ENCODE assay signal across 10 mouse cellular contexts in the genomic region with DNA sequence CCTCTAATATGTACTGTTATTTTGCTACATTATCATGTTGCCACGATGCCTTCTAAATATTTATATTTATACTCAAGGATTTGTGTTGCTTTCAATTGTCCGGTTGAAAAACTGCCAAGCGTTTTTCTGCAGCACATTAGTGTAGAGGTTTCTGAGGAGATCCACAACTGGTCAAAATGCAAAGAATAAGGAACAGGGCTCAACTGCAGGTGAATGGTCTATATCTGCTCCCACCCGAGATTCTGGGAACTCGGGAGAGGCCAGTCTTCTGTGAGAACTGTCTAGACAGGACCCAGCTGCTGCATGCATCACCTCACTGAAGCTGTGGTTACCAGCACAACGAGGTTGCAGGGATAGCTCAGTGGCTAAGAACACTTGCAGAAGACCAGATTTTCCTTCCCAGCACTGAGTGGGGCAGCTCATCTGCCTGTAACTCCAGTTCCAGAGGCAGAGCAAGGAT. TPM values are rescaled to one million over a fixed set of nuclear protein-coding genes. Genes with fewer than 3 reads are reported as not detected.
DNase-seq lines count a peak whose midpoint lies in the region; ATAC-seq lines count a peak whose summit lies in the region.
"Had no signal": no experiment of that assay in that cellular context is flagged by ENCODE, and none has a peak within 500 bp of the region (broad histone marks: within the 10 kb centered on the region; RNA-seq: fewer than 3 reads in every experiment).

No protein-coding gene starts in this region.

- H3K4me2 ChIP-seq in forebrain, embryonic 16.5 days (ENCODE audit: low read length): no peak overlapping the region
- H3K4me2 ChIP-seq in neural tube, embryonic 15.5 days: no peak overlapping the region
- H3K4me2 ChIP-seq in embryonic facial prominence, embryonic 14.5 days (ENCODE audit: low read depth, low read length): no peak overlapping the region
- no peak overlapping the region for H3K4me2 ChIP-seq in midbrain, embryonic 14.5 days (ENCODE audit: low read length)
- H3K4me2 ChIP-seq: lung, embryonic 14.5 days had no signal

- no peak overlapping the region for H3K9ac ChIP-seq in forebrain, embryonic 16.5 days (replicated peaks; ENCODE audit: low read depth, low read length)
- no peak overlapping the region for H3K9ac ChIP-seq in neural tube, embryonic 15.5 days (replicated peaks)
- no peak overlapping the region for H3K9ac ChIP-seq in embryonic facial prominence, embryonic 14.5 days (ENCODE audit: low read depth, low read length)
- H3K9ac ChIP-seq in midbrain, embryonic 14.5 days (replicated peaks; ENCODE audit: low read length): no peak overlapping the region
- H3K9ac ChIP-seq: lung, embryonic 14.5 days had no signal

- WGBS in forebrain, embryonic 16.5 days: 52% methylated on average over 6 of the region's 6 CpGs
- 70% methylated on average over 6 of the region's 6 CpGs for WGBS in forebrain, embryonic 10.5 days
- 57% methylated on average over 6 of the region's 6 CpGs for WGBS in neural tube, embryonic 15.5 days
- 49% methylated on average over 6 of the region's 6 CpGs for WGBS in embryonic facial prominence, embryonic 14.5 days
- 61% methylated on average over 6 of the region's 6 CpGs for WGBS in midbrain, embryonic 14.5 days

- H3K27me3 ChIP-seq in forebrain, embryonic 16.5 days (replicated peaks; ENCODE audit: control insufficient read depth, insufficient read depth, low read length): no peaks in the 10 kb centered on the region
- H3K27me3 ChIP-seq in forebrain, embryonic 10.5 days (ENCODE audit: poor library complexity, severe bottlenecking): no peaks in the 10 kb centered on the region
- H3K27me3 ChIP-seq in neural tube, embryonic 15.5 days (replicated peaks): no peaks in the 10 kb centered on the region
- H3K27me3 ChIP-seq in embryonic facial prominence, embryonic 14.5 days (replicated peaks; ENCODE audit: control insufficient read depth, insufficient read depth, low read length): no peaks in the 10 kb centered on the region
- no peaks in the 10 kb centered on the region for H3K27me3 ChIP-seq in midbrain, embryonic 14.5 days (ENCODE audit: control insufficient read depth, insufficient read depth, low read length)

- no peaks in the 10 kb centered on the region; the same call in 1 of the 2 replicates for H3K36me3 ChIP-seq in forebrain, embryonic 16.5 days (ENCODE audit: control insufficient read depth, insufficient read depth)
- H3K36me3 ChIP-seq in forebrain, embryonic 10.5 days (replicated peaks): peaks cover 1% of the 10 kb centered on the region; the same call in 1 of the 2 replicates
- 0 out of 2 replicates have a peak, but pooled peaks cover under 1% of the 10 kb centered on the region for H3K36me3 ChIP-seq in neural tube, embryonic 15.5 days
- H3K36me3 ChIP-seq in embryonic facial prominence, embryonic 14.5 days (ENCODE audit: control insufficient read depth, insufficient read depth, low read length): peaks cover 2% of the 10 kb centered on the region; the same call in 1 of the 2 replicates
- peaks cover under 1% of the 10 kb centered on the region; the same call in 1 of the 2 replicates for H3K36me3 ChIP-seq in midbrain, embryonic 14.5 days (ENCODE audit: control insufficient read depth, insufficient read depth, low read length)

- ATAC-seq in forebrain, embryonic 16.5 days: no peak
- no peak for ATAC-seq in neural tube, embryonic 15.5 days (ENCODE audit: low FRiP score)
- no peak for ATAC-seq in embryonic facial prominence, embryonic 14.5 days (ENCODE audit: low read depth)
- no peak for ATAC-seq in midbrain, embryonic 14.5 days (ENCODE audit: low FRiP score, low TSS enrichment)

- H3K4me3 ChIP-seq in forebrain, embryonic 16.5 days (replicated peaks; ENCODE audit: low read length): no peak overlapping the region
- H3K4me3 ChIP-seq in forebrain, embryonic 10.5 days: no peak overlapping the region
- no peak overlapping the region for H3K4me3 ChIP-seq in neural tube, embryonic 15.5 days (replicated peaks)
- no peak overlapping the region for H3K4me3 ChIP-seq in embryonic facial prominence, embryonic 14.5 days (ENCODE audit: low read depth, low read length)
- no peak overlapping the region for H3K4me3 ChIP-seq in midbrain, embryonic 14.5 days (replicated peaks; ENCODE audit: low read depth, low read length)

- peaks cover 14% of the 10 kb centered on the region for H3K4me1 ChIP-seq in forebrain, embryonic 16.5 days (replicated peaks; ENCODE audit: control insufficient read depth, insufficient read depth, low read length)
- peaks cover 11% of the 10 kb centered on the region for H3K4me1 ChIP-seq in forebrain, embryonic 10.5 days
- peaks cover 16% of the 10 kb centered on the region for H3K4me1 ChIP-seq in neural tube, embryonic 15.5 days
- H3K4me1 ChIP-seq in embryonic facial prominence, embryonic 14.5 days (ENCODE audit: control insufficient read depth, insufficient read depth, low read length): no peaks in the 10 kb centered on the region; the same call in 1 of the 2 replicates
- peaks cover 6% of the 10 kb centered on the region; the same call in 1 of the 2 replicates for H3K4me1 ChIP-seq in midbrain, embryonic 14.5 days (ENCODE audit: control insufficient read depth, insufficient read depth, low read length)

- no peak for DNase-seq in forebrain, embryonic 10.5 days (ENCODE audit: extremely low spot score, low spot score)
- DNase-seq in neural tube, embryonic 10.5 days (ENCODE audit: extremely low spot score, low spot score): no peak
- DNase-seq in embryonic facial prominence, embryonic 14.5 days (ENCODE audit: low spot score): no peak
- no peak for DNase-seq in midbrain, embryonic 14.5 days
- no peak for DNase-seq in spleen, postnatal 4 days (ENCODE audit: low spot score in 2 of 2)
- DNase-seq in frontal cortex, postnatal 25 days (ENCODE audit: low spot score in 2 of 2): no peak
- DNase-seq: gastrocnemius, postnatal 14 days; lung, embryonic 14.5 days had no signal

- H3K27ac ChIP-seq in forebrain, embryonic 16.5 days (ENCODE audit: low read length): 0 out of 2 replicates have a peak overlapping the region, but pooled peaks have one; percentile 8
- H3K27ac ChIP-seq in forebrain, embryonic 10.5 days: no peak overlapping the region
- H3K27ac ChIP-seq in neural tube, embryonic 15.5 days (replicated peaks): peak overlapping the region; percentile 51; the same call in 1 of the 2 replicates
- peak overlapping the region; percentile 13; the same call in 1 of the 2 replicates for H3K27ac ChIP-seq in embryonic facial prominence, embryonic 14.5 days (replicated peaks; ENCODE audit: low read depth, low read length)
- H3K27ac ChIP-seq in midbrain, embryonic 14.5 days (replicated peaks; ENCODE audit: low read depth, low read length): 0 out of 2 replicates have a peak overlapping the region, but pooled peaks have one; percentile 42

- H3K9me3 ChIP-seq in forebrain, embryonic 16.5 days (ENCODE audit: control insufficient read depth, low read length): no peaks in the 10 kb centered on the region
- H3K9me3 ChIP-seq in forebrain, embryonic 10.5 days: no peaks in the 10 kb centered on the region
- no peaks in the 10 kb centered on the region for H3K9me3 ChIP-seq in neural tube, embryonic 15.5 days (replicated peaks)
- no peaks in the 10 kb centered on the region for H3K9me3 ChIP-seq in embryonic facial prominence, embryonic 14.5 days (ENCODE audit: control insufficient read depth, low read length)
- H3K9me3 ChIP-seq in midbrain, embryonic 14.5 days (ENCODE audit: control insufficient read depth, low read length): no peaks in the 10 kb centered on the region

RNA-seq across cellular contexts. Expression of gene Eapp, which starts 2.1 kb away (rescaled TPM):
- 80.3 and 85.6 TPM in 2 replicates for polyA plus RNA-seq in forebrain, embryonic 16.5 days (2015; fragmentation: Nextera tagmentation; extraction: Ambion mirVana)
- polyA plus RNA-seq in forebrain, embryonic 10.5 days (2016; fragmentation: Nextera tagmentation; extraction: Ambion mirVana): 69.7 and 74.0 TPM in 2 replicates
- 76.4 and 86.5 TPM in 2 replicates for polyA plus RNA-seq in neural tube, embryonic 15.5 days (2015; fragmentation: Nextera tagmentation; extraction: Ambion mirVana)
- 59.0 and 63.2 TPM in 2 replicates for polyA plus RNA-seq in embryonic facial prominence, embryonic 14.5 days (2014; fragmentation: Nextera tagmentation; extraction: Ambion mirVana)
- polyA plus RNA-seq in midbrain, embryonic 14.5 days (2014; fragmentation: Nextera tagmentation; extraction: Ambion mirVana): 85.0 and 103 TPM in 2 replicates

RNA-seq across cellular contexts. Expression of gene Sptssa, which starts 41.4 kb away (rescaled TPM):
- polyA plus RNA-seq in forebrain, embryonic 16.5 days (2015; fragmentation: Nextera tagmentation; extraction: Ambion mirVana): 169 and 183 TPM in 2 replicates
- 163 and 165 TPM in 2 replicates for polyA plus RNA-seq in forebrain, embryonic 10.5 days (2016; fragmentation: Nextera tagmentation; extraction: Ambion mirVana)
- polyA plus RNA-seq in neural tube, embryonic 15.5 days (2015; fragmentation: Nextera tagmentation; extraction: Ambion mirVana): 207 and 210 TPM in 2 replicates
- 194 and 206 TPM in 2 replicates for polyA plus RNA-seq in embryonic facial prominence, embryonic 14.5 days (2014; fragmentation: Nextera tagmentation; extraction: Ambion mirVana)
- polyA plus RNA-seq in midbrain, embryonic 14.5 days (2014; fragmentation: Nextera tagmentation; extraction: Ambion mirVana): 185 and 200 TPM in 2 replicates
